Mouse (Mus musculus) CH12.LX (cell line): ENCODE data around the gene Cxcr1. TPM values are rescaled to one million over a fixed set of nuclear protein-coding genes. Genes with fewer than 3 reads are reported as not detected.

Source experiments
- DNase-seq: peaks from one replicate; pipeline ENCODE4 v3.0.0-alpha.2; 2013; ENCODE audit errors: extremely low read depth
- H3K27ac ChIP-seq: 2 replicates; pipeline ENCODE4 v1.5.1; 2012; ENCODE audit warnings: low read depth, mild to moderate bottlenecking, control low read depth, moderate library complexity; ENCODE audit not compliant: insufficient read depth
- H3K27me3 ChIP-seq: replicated peaks from 2 replicates; pipeline ENCODE3; 2012; ENCODE audit warnings: inconsistent platforms
- H3K36me3 ChIP-seq, 2 experiments: replicated peaks in 1 of 2; 2 replicates each; pipeline versions ENCODE3 to v1.6.1; 2012; ENCODE audit warnings: inconsistent platforms in 1 of 2, low read length in 1 of 2, mild to moderate bottlenecking in 1 of 2, mixed read lengths in 1 of 2, moderate library complexity in 1 of 2; ENCODE audit not compliant: control insufficient read depth in 1 of 2, insufficient read depth in 1 of 2
- H3K4me1 ChIP-seq, 2 experiments: 2 replicates each; pipeline ENCODE4 v1.6.1; 2012; ENCODE audit warnings: inconsistent platforms in 1 of 2, moderate library complexity in 1 of 2; ENCODE audit not compliant: insufficient read depth in 2 of 2, control insufficient read depth in 1 of 2
- H3K4me2 ChIP-seq: 2 replicates; pipeline ENCODE4 v1.6.1; 2012; ENCODE audit warnings: low read depth, mild to moderate bottlenecking, control low read depth; ENCODE audit not compliant: poor library complexity, insufficient read depth, severe bottlenecking
- H3K4me3 ChIP-seq, 3 experiments: fragments of 150-350 bp in 1 of 3; sonication (generic) in 1 of 3; replicated peaks in 1 of 3; 2 replicates each; pipeline versions ENCODE3 to v1.5.1; 2011 to 2012; ENCODE audit warnings: low read depth in 2 of 3, low read length in 2 of 3, mild to moderate bottlenecking in 2 of 3, moderate library complexity in 2 of 3, control low read depth in 1 of 3, improper control_type of control experiment in 1 of 3, inconsistent platforms in 1 of 3, mixed read lengths in 1 of 3; ENCODE audit not compliant: poor library complexity in 1 of 3
- H3K79me2 ChIP-seq: replicated peaks from 2 replicates; pipeline ENCODE4 v1.6.1; 2012; ENCODE audit warnings: mild to moderate bottlenecking, moderate library complexity; ENCODE audit not compliant: control insufficient read depth, poor library complexity, insufficient read depth, severe bottlenecking; ENCODE audit errors: extremely low read depth
- H3K9ac ChIP-seq: 2 replicates; pipeline ENCODE4 v1.6.1; 2012; ENCODE audit warnings: low read depth, mild to moderate bottlenecking, control low read depth, moderate library complexity; ENCODE audit not compliant: insufficient read depth
- H3K9me3 ChIP-seq: replicated peaks from 2 replicates; pipeline ENCODE3; 2012; ENCODE audit warnings: low read length, inconsistent platforms, mixed read lengths
- BHLHE40 ChIP-seq: IDR thresholded peaks from 2 replicates; pipeline ENCODE4 v1.6.1; 2011; ENCODE audit warnings: mild to moderate bottlenecking, low read depth, low read length, improper control_type of control experiment
- CTCF ChIP-seq, 2 experiments: IDR thresholded peaks in 1 of 2; conservative IDR thresholded peaks in 1 of 2; 2 replicates each; pipeline ENCODE4 v1.5.1; 2011 to 2012; ENCODE audit warnings: low read depth in 2 of 2, low read length in 2 of 2, improper control_type of control experiment in 1 of 2, inconsistent platforms in 1 of 2, mild to moderate bottlenecking in 1 of 2, moderate library complexity in 1 of 2
- E2F4 ChIP-seq: IDR thresholded peaks from 2 replicates; pipeline ENCODE4 v1.6.1; 2011; ENCODE audit warnings: low read depth, low read length, improper control_type of control experiment; ENCODE audit not compliant: insufficient replicate concordance
- ELF1 ChIP-seq: IDR thresholded peaks from 2 replicates; pipeline ENCODE4 v1.6.1; 2014; ENCODE audit warnings: low read depth, mild to moderate bottlenecking, inconsistent platforms, low read length, improper control_type of control experiment
- EP300 ChIP-seq: IDR thresholded peaks from 2 replicates; pipeline ENCODE4 v1.6.1; 2011; ENCODE audit warnings: low read length, improper control_type of control experiment
- ETS1 ChIP-seq: conservative IDR thresholded peaks from 2 replicates; pipeline ENCODE4 v1.6.1; 2012; ENCODE audit warnings: low read depth, mild to moderate bottlenecking, inconsistent platforms, low read length, improper control_type of control experiment, moderate library complexity
- HCFC1 ChIP-seq: IDR thresholded peaks from 2 replicates; pipeline ENCODE4 v1.6.1; 2012; ENCODE audit warnings: low read depth, mild to moderate bottlenecking, inconsistent platforms, low read length, improper control_type of control experiment
- IRF4 ChIP-seq: IDR thresholded peaks from 2 replicates; pipeline ENCODE4 v1.6.1; 2014; ENCODE audit warnings: low read depth, mild to moderate bottlenecking, inconsistent platforms, low read length, improper control_type of control experiment
- JUN ChIP-seq: IDR thresholded peaks from 2 replicates; pipeline ENCODE4 v1.6.1; 2011; ENCODE audit warnings: low read depth, mild to moderate bottlenecking, low read length, improper control_type of control experiment, moderate library complexity; ENCODE audit not compliant: insufficient read depth
- JUND ChIP-seq: conservative IDR thresholded peaks from 2 replicates; pipeline ENCODE4 v1.6.1; 2011; ENCODE audit warnings: low read depth, low read length, improper control_type of control experiment
- MAZ ChIP-seq: IDR thresholded peaks from 2 replicates; pipeline ENCODE4 v1.6.1; 2012; ENCODE audit warnings: low read depth, mild to moderate bottlenecking, inconsistent platforms, low read length, improper control_type of control experiment, moderate library complexity
- MXI1 ChIP-seq: IDR thresholded peaks from 2 replicates; pipeline ENCODE4 v1.6.1; 2011; ENCODE audit warnings: mild to moderate bottlenecking, low read depth, low read length, improper control_type of control experiment
- MYC ChIP-seq: IDR thresholded peaks from 2 replicates; pipeline ENCODE4 v1.6.1; 2011; ENCODE audit warnings: low read depth, mild to moderate bottlenecking, improper control_type of control experiment, low read length
- NELFE ChIP-seq: IDR thresholded peaks from 2 replicates; pipeline ENCODE4 v1.6.1; 2011; ENCODE audit warnings: low read depth, low read length, improper control_type of control experiment
- NRF1 ChIP-seq: IDR thresholded peaks from 2 replicates; pipeline ENCODE4 v1.6.1; 2014; ENCODE audit warnings: low read depth, mild to moderate bottlenecking, inconsistent platforms, low read length, improper control_type of control experiment, moderate library complexity
- PAX5 ChIP-seq: IDR thresholded peaks from 2 replicates; pipeline ENCODE4 v1.6.1; 2012; ENCODE audit warnings: low read length, inconsistent platforms, mixed read lengths
- RAD21 ChIP-seq: IDR thresholded peaks from 2 replicates; pipeline ENCODE4 v1.6.1; 2011; ENCODE audit warnings: low read depth, mild to moderate bottlenecking, low read length, improper control_type of control experiment, moderate library complexity
- RCOR1 ChIP-seq: conservative IDR thresholded peaks from 2 replicates; pipeline ENCODE4 v1.6.1; 2012; ENCODE audit warnings: low read depth, mild to moderate bottlenecking, inconsistent platforms, low read length, improper control_type of control experiment
- SMC3 ChIP-seq: IDR thresholded peaks from 2 replicates; pipeline ENCODE4 v1.6.1; 2011; ENCODE audit warnings: low read depth, low read length, improper control_type of control experiment
- TBP ChIP-seq: conservative IDR thresholded peaks from 2 replicates; pipeline ENCODE4 v1.6.1; 2011; ENCODE audit warnings: low read depth, low read length, improper control_type of control experiment
- TCF12 ChIP-seq: IDR thresholded peaks from 2 replicates; pipeline ENCODE4 v1.6.1; 2014; ENCODE audit warnings: low read depth, mild to moderate bottlenecking, inconsistent platforms, low read length, improper control_type of control experiment
- UBTF ChIP-seq: IDR thresholded peaks from 2 replicates; pipeline ENCODE4 v1.6.1; 2012; ENCODE audit warnings: low read depth, mild to moderate bottlenecking, inconsistent platforms, low read length, improper control_type of control experiment, moderate library complexity
- USF1 ChIP-seq: IDR thresholded peaks from 2 replicates; pipeline ENCODE4 v1.6.1; 2014; ENCODE audit warnings: low read depth, mild to moderate bottlenecking, inconsistent platforms, low read length, improper control_type of control experiment
- USF2 ChIP-seq: conservative IDR thresholded peaks from 2 replicates; pipeline ENCODE4 v1.6.1; 2011; ENCODE audit warnings: low read depth, low read length, improper control_type of control experiment
- ZC3H11A ChIP-seq: IDR thresholded peaks from 2 replicates; pipeline ENCODE4 v1.6.1; 2012; ENCODE audit warnings: low read depth, mild to moderate bottlenecking, inconsistent platforms, low read length, improper control_type of control experiment
- ZMIZ1 ChIP-seq: IDR thresholded peaks from 2 replicates; pipeline ENCODE4 v1.6.1; 2012; ENCODE audit warnings: low read depth, mild to moderate bottlenecking, inconsistent platforms, low read length, improper control_type of control experiment
- dilution Hi-C: fragments of 300-500 bp; cut with MboI; formaldehyde crosslinking; loops from 2 replicates; pipeline ENCODE4 v1.14.3; 2020; ENCODE audit warnings: low sequenced_read_pairs; ENCODE audit not compliant: extremely low pct_unique_long_range_greater_than_20kb, extremely low pct_ligation_motif_present
- in situ Hi-C: fragments of 300-500 bp; cut with MboI; formaldehyde crosslinking; loops from 3 replicates; pipeline ENCODE4 v1.14.3; 2019; ENCODE audit warnings: low sequenced_read_pairs, low pct_ligation_motif_present, low pct_unique_long_range_greater_than_20kb, mixed read lengths
- polyA plus RNA-seq: library from polyadenylated mRNA; unstranded; fragments of >175 nt; gene quantifications from 2 replicates; pipeline ENCODE4 v1.2.1, GENCODE M21; 2012; ENCODE audit warnings: low read depth; ENCODE audit not compliant: insufficient read length
- total RNA-seq, 2 experiments: library from RNA; depleted of rRNA; stranded (reverse); fragments of 300-350 nt in 1 of 2; fragments of >200 nt in 1 of 2; gene quantifications; 2 replicates each; pipeline ENCODE4 v1.2.3; 2012 to 2014

The Cxcr1 gene
- total and polyA plus RNA-seq, 3 experiments = not detected

DNA sequence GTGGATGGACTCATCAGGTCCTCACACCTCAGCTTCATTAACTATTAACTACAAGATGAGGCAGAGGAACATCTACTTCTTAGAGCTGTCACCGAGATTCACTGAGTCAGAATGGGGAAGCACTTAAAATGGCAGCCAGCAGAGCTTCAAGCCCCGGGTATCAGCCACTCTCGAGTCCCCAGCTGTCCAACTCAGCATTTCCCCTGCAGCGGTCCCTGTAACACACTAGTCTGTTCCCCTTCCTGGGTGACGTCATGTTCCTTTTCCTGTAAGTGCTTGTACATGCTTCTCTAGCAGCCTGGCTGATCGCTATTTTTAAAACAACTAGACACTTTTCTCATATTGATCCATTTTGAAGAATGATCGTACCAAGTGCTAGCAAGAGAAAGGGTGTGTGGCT is 32.9 kb upstream of the Cxcr1 start (continued):
- no peak for TF ChIP-seq NELFE
- TF ChIP-seq MYC = peak; percentile 52; the same call in 1 of the 2 replicates
- no peak for TF ChIP-seq IRF4
- no peak for TF ChIP-seq RAD21
- TF ChIP-seq TCF12 = no peak
- TF ChIP-seq JUN = peak; percentile 79
- no peak for TF ChIP-seq RCOR1
- no peak for TF ChIP-seq ZMIZ1
- no peak for TF ChIP-seq PAX5
- no peak for TF ChIP-seq NRF1
- TF ChIP-seq SMC3 = no peak
- no peak for TF ChIP-seq TBP
- TF ChIP-seq HCFC1 = peak; percentile 42
- no peak for TF ChIP-seq USF2
- no peak for TF ChIP-seq MXI1
- peak; percentile 78 for TF ChIP-seq JUND
- peak; percentile 35; the same call in 1 of the 2 replicates for TF ChIP-seq ELF1
- no peak for TF ChIP-seq USF1
- peak; percentile 33; the same call in 1 of the 2 replicates for TF ChIP-seq EP300
- no peak for TF ChIP-seq BHLHE40

DNA sequence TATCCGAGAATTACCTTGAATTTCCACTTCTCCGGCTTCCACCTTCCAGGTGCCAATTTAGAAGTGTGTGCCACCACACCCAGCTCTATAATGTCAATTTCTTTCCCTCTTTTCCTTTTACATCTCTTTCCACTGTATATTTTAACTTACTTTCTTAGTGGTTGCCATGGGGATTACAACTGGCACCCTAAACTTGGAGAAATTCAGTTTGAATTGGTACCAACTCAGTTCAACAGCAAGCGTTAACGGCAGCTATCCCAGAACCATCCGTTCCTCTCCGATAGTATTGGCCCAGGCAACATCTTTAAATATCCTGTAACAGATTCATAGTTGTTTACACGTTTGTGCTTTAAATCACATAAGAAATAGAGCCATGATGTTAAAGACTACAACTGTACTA is 25.5 kb upstream of the Cxcr1 start:
- Histone ChIP-seq H3K4me3 (no peak overlapping the region), H3K27me3 (no peaks in the 10 kb centered on the region), H3K79me2 (no peaks in the 10 kb centered on the region), H3K36me3 (no peaks in the 10 kb centered on the region), H3K9ac (no peak overlapping the region), H3K4me1 (no peaks in the 10 kb centered on the region), H3K9me3 (no peaks in the 10 kb centered on the region), H3K4me2 (no peak overlapping the region), H3K27ac (no peak overlapping the region)
- dilution Hi-C loops (no loop called here), in situ Hi-C loops (no loop called here)
- TF ChIP-seq RCOR1 = no peak
- TF ChIP-seq ZMIZ1 = no peak
- no peak for TF ChIP-seq RAD21
- no peak for TF ChIP-seq UBTF
- no peak for TF ChIP-seq ETS1
- TF ChIP-seq MAZ = no peak
- no peak for TF ChIP-seq MXI1
- no peak for TF ChIP-seq ZC3H11A
- no peak for TF ChIP-seq CTCF (conservative IDR thresholded peaks at IDR 0.05 in 1 of 2, IDR thresholded peaks at IDR 0.05 in 1 of 2; ENCODE audit: low read depth in 2 of 2, low read length in 2 of 2)
- no peak for TF ChIP-seq EP300
- no peak for TF ChIP-seq E2F4
- TF ChIP-seq USF2 = no peak
- DNase-seq = no peak
